Mouse (Mus musculus) embryonic facial prominence, embryonic 10.5 days (tissue): ENCODE results near the gene 1700123L14Rik. TPM values are rescaled to one million over a fixed set of nuclear protein-coding genes. Genes with fewer than 3 reads are reported as not detected.

ENCODE experiments used
- polyA plus RNA-seq: library from polyadenylated mRNA; unstranded; fragments of >200 nt; fragmentation: Nextera tagmentation; extraction: Ambion mirVana; gene quantifications from 2 replicates; pipeline ENCODE4 v1.2.1, GENCODE M21; 2016

Gene 1700123L14Rik
- polyA plus RNA-seq, 1 experiment from 2014 or later: not detected

Other genes starting within 250 kb of the 1700123L14Rik start
- gene Fam19a1, start 53.1 kb downstream of the 1700123L14Rik start, polyA plus RNA-seq: 0.62 and 0.82 TPM in 2 replicates